Mouse (Mus musculus) embryonic fibroblast, embryonic 13.5 days (primary cell): ENCODE data around the gene Katnb1.

Source experiments
- CTCF ChIP-seq: IDR thresholded peaks from 2 replicates; pipeline ENCODE4 v1.5.1; 2011; ENCODE audit warnings: mild to moderate bottlenecking, control low read depth, low read length, moderate library complexity, borderline replicate concordance; ENCODE audit not compliant: insufficient read depth
- POLR2A ChIP-seq: IDR thresholded peaks from 2 replicates; pipeline ENCODE4 v1.6.1; 2011; ENCODE audit warnings: low read depth, mild to moderate bottlenecking, control low read depth, low read length, moderate library complexity

GRCm38 (mm10) chr8:95058661-95059060 is 22.3 kb upstream of the Katnb1 start:
- TF ChIP-seq CTCF (no peak), POLR2A (no peak)
